Mouse (Mus musculus): ENCODE measurements around the gene Rho. TPM values are rescaled to one million over a fixed set of nuclear protein-coding genes. Genes with fewer than 3 reads are reported as not detected.

Rho gene
- 0.67 and 1.1 TPM in 2 replicates for polyA plus RNA-seq (2012; rRNA removed)
- 0.22 TPM in 1 of 2 replicates, not detected in the other for polyA plus RNA-seq (2014; fragmentation: Nextera tagmentation; extraction: Ambion mirVana)

GRCm38 (mm10) chr6:115931639-115932038 lies at the start of gene Rho:
Gene Rho (plus strand): TSS chr6:115931748.
- ATAC-seq (ENCODE audit: low FRiP score, low read depth), result no peak
- Histone ChIP-seq H3K4me3 (replicated peaks; ENCODE audit: low read length) (no peak within 1 kb of the TSS), H3K4me2 (replicated peaks; ENCODE audit: low read depth, low read length, severe bottlenecking) (no peak within 1 kb of the TSS), H3K9me3 (ENCODE audit: control insufficient read depth, low read length) (no peaks in the 10 kb centered on the region), H3K4me1 (ENCODE audit: control insufficient read depth, insufficient read depth, low read length) (peaks cover 4% of the 10 kb centered on the region; the same call in 1 of the 2 replicates), H3K9ac (ENCODE audit: low read depth, low read length, severe bottlenecking) (no peak within 1 kb of the TSS), H3K27ac (replicated peaks; ENCODE audit: low read depth, low read length) (no peak within 1 kb of the TSS), H3K27me3 (ENCODE audit: control insufficient read depth, insufficient read depth, low read length) (no peaks in the 10 kb centered on the region), H3K36me3 (ENCODE audit: control insufficient read depth, insufficient read depth, low read length) (no peaks in the 10 kb centered on the region)
- TF ChIP-seq POLR2A (IDR thresholded peaks at IDR 0.05; ENCODE audit: borderline replicate concordance, extremely low read depth, insufficient read depth, insufficient read length), result no peak
- 86% methylated on average over 14 of the region's 14 CpGs for WGBS
- no peak for DNase-seq (ENCODE audit: low spot score)

- Histone ChIP-seq H3K9me3 (ENCODE audit: control insufficient read depth, low read length) (peaks cover 6% of the 10 kb centered on the region; the same call in 1 of the 2 replicates), H3K36me3 (ENCODE audit: control insufficient read depth, insufficient read depth, low read length) (peaks cover 48% of the 10 kb centered on the region)
- ATAC-seq (ENCODE audit: low FRiP score, low read depth), result no peak
Observed at GRCm38 (mm10) chr6:115884018-115884417, 47.5 kb upstream of the Rho start.

GRCm38 (mm10) chr6:115886894-115887293 lies 44.7 kb upstream of the Rho start:
- no peak overlapping the region for H3K4me2 ChIP-seq (replicated peaks; ENCODE audit: low read depth, low read length, severe bottlenecking)
- no peak overlapping the region for H3K9ac ChIP-seq (ENCODE audit: low read depth, low read length, severe bottlenecking)
- TF ChIP-seq POLR2A (IDR thresholded peaks at IDR 0.05; ENCODE audit: borderline replicate concordance, extremely low read depth, insufficient read depth, insufficient read length), result no peak
- no peak overlapping the region for H3K27ac ChIP-seq (replicated peaks; ENCODE audit: low read depth, low read length)
- no peak overlapping the region for H3K4me3 ChIP-seq (replicated peaks; ENCODE audit: low read length)
- WGBS, result 73% methylated on average over 4 of the region's 4 CpGs
- H3K36me3 ChIP-seq (ENCODE audit: control insufficient read depth, insufficient read depth, low read length), result peaks cover 59% of the 10 kb centered on the region
- peaks cover 6% of the 10 kb centered on the region; the same call in 1 of the 2 replicates for H3K9me3 ChIP-seq (ENCODE audit: control insufficient read depth, low read length)
- no peaks in the 10 kb centered on the region for H3K27me3 ChIP-seq (ENCODE audit: control insufficient read depth, insufficient read depth, low read length)
- H3K4me1 ChIP-seq (ENCODE audit: control insufficient read depth, insufficient read depth, low read length), result peaks cover 6% of the 10 kb centered on the region; the same call in 1 of the 2 replicates
- ATAC-seq (ENCODE audit: low FRiP score, low read depth) (no peak), DNase-seq (ENCODE audit: low spot score) (no peak)

More at GRCm38 (mm10) chr6:115884018-115884417, 47.5 kb upstream of the Rho start:
- no peaks in the 10 kb centered on the region for H3K27me3 ChIP-seq (ENCODE audit: control insufficient read depth, insufficient read depth, low read length)
- H3K27ac ChIP-seq (replicated peaks; ENCODE audit: low read depth, low read length), result no peak overlapping the region
- H3K4me2 ChIP-seq (replicated peaks; ENCODE audit: low read depth, low read length, severe bottlenecking), result no peak overlapping the region
- no peak for DNase-seq (ENCODE audit: low spot score)
- no peaks in the 10 kb centered on the region for H3K4me1 ChIP-seq (ENCODE audit: control insufficient read depth, insufficient read depth, low read length)
- H3K9ac ChIP-seq (ENCODE audit: low read depth, low read length, severe bottlenecking), result no peak overlapping the region
- no peak overlapping the region for H3K4me3 ChIP-seq (replicated peaks; ENCODE audit: low read length)
- no peak for TF ChIP-seq POLR2A (IDR thresholded peaks at IDR 0.05; ENCODE audit: borderline replicate concordance, extremely low read depth, insufficient read depth, insufficient read length)

- Histone ChIP-seq H3K9me3 (ENCODE audit: control insufficient read depth, low read length) (peaks cover 6% of the 10 kb centered on the region; the same call in 1 of the 2 replicates), H3K4me3 (replicated peaks; ENCODE audit: low read length) (no peak overlapping the region), H3K36me3 (ENCODE audit: control insufficient read depth, insufficient read depth, low read length) (peaks cover 62% of the 10 kb centered on the region), H3K4me1 (ENCODE audit: control insufficient read depth, insufficient read depth, low read length) (peaks cover 6% of the 10 kb centered on the region; the same call in 1 of the 2 replicates), H3K9ac (ENCODE audit: low read depth, low read length, severe bottlenecking) (no peak overlapping the region), H3K4me2 (replicated peaks; ENCODE audit: low read depth, low read length, severe bottlenecking) (no peak overlapping the region), H3K27me3 (ENCODE audit: control insufficient read depth, insufficient read depth, low read length) (no peaks in the 10 kb centered on the region), H3K27ac (replicated peaks; ENCODE audit: low read depth, low read length) (no peak overlapping the region)
- DNase-seq (ENCODE audit: low spot score) (no peak), ATAC-seq (ENCODE audit: low FRiP score, low read depth) (no peak)
- no peak for TF ChIP-seq POLR2A (IDR thresholded peaks at IDR 0.05; ENCODE audit: borderline replicate concordance, extremely low read depth, insufficient read depth, insufficient read length)
- WGBS, result 93% methylated on average over 3 of the region's 3 CpGs
Observed at GRCm38 (mm10) chr6:115888296-115888695, 43.3 kb upstream of the Rho start.

GRCm38 (mm10) chr6:115890601-115891000 lies 40.9 kb upstream of the Rho start:
- ATAC-seq (ENCODE audit: low FRiP score, low read depth), result no peak
- peaks cover 6% of the 10 kb centered on the region; the same call in 1 of the 2 replicates for H3K9me3 ChIP-seq (ENCODE audit: control insufficient read depth, low read length)
- no peaks in the 10 kb centered on the region for H3K27me3 ChIP-seq (ENCODE audit: control insufficient read depth, insufficient read depth, low read length)
- peaks cover 6% of the 10 kb centered on the region; the same call in 1 of the 2 replicates for H3K4me1 ChIP-seq (ENCODE audit: control insufficient read depth, insufficient read depth, low read length)
- no peak overlapping the region for H3K4me3 ChIP-seq (replicated peaks; ENCODE audit: low read length)
- H3K9ac ChIP-seq (ENCODE audit: low read depth, low read length, severe bottlenecking), result no peak overlapping the region; the same call in 1 of the 2 replicates
- H3K27ac ChIP-seq (replicated peaks; ENCODE audit: low read depth, low read length), result no peak overlapping the region
- WGBS, result 82% methylated on average over 8 of the region's 8 CpGs
- H3K36me3 ChIP-seq (ENCODE audit: control insufficient read depth, insufficient read depth, low read length), result peaks cover 67% of the 10 kb centered on the region
- TF ChIP-seq POLR2A (IDR thresholded peaks at IDR 0.05; ENCODE audit: borderline replicate concordance, extremely low read depth, insufficient read depth, insufficient read length), result no peak
- no peak overlapping the region for H3K4me2 ChIP-seq (replicated peaks; ENCODE audit: low read depth, low read length, severe bottlenecking)
- DNase-seq (ENCODE audit: low spot score), result no peak
